Mouse (Mus musculus): Measurements from ENCODE around the gene Csrp1. TPM values are rescaled to one million over a fixed set of nuclear protein-coding genes. Genes with fewer than 3 reads are reported as not detected.
A peak's percentile ranks its signal among the peaks of the same experiment; 100 is the strongest.

Csrp1 gene
- polyA plus RNA-seq, 1 experiment from 2014 or later = 33.8 TPM

- no peak overlapping the region for H3K9ac ChIP-seq
- DNase-seq (no peak), ATAC-seq (ENCODE audit: low read depth) (no peak)
- no peak overlapping the region for H3K4me3 ChIP-seq (replicated peaks)
- H3K9me3 ChIP-seq (replicated peaks) = no peaks in the 10 kb centered on the region
- H3K27ac ChIP-seq = no peak overlapping the region
- H3K27me3 ChIP-seq = peaks cover 49% of the 10 kb centered on the region
- 64% methylated on average over 9 of the region's 9 CpGs for WGBS (ENCODE audit: insufficient replicate concordance)
- 0 out of 2 replicates have a peak, but pooled peaks cover 3% of the 10 kb centered on the region for H3K36me3 ChIP-seq
- H3K4me1 ChIP-seq (replicated peaks) = peaks cover 28% of the 10 kb centered on the region
- H3K4me2 ChIP-seq = no peak overlapping the region
Observed at GRCm38 (mm10) chr1:135763503-135764205, 43.8 kb downstream of the Csrp1 start.

- H3K9ac ChIP-seq = no peak overlapping the region
- WGBS (ENCODE audit: insufficient replicate concordance) = 73% methylated on average over 2 of the region's 2 CpGs
- H3K27ac ChIP-seq = no peak overlapping the region
- no peak overlapping the region for H3K4me2 ChIP-seq
- H3K27me3 ChIP-seq = peaks cover 51% of the 10 kb centered on the region
- peaks cover 4% of the 10 kb centered on the region; the same call in 1 of the 2 replicates for H3K36me3 ChIP-seq
- DNase-seq (no peak), ATAC-seq (ENCODE audit: low read depth) (no peak)
- no peak overlapping the region for H3K4me3 ChIP-seq (replicated peaks)
- peaks cover 28% of the 10 kb centered on the region for H3K4me1 ChIP-seq (replicated peaks)
- H3K9me3 ChIP-seq (replicated peaks) = no peaks in the 10 kb centered on the region
Observed at GRCm38 (mm10) chr1:135764206-135764528, 44.3 kb downstream of the Csrp1 start.

GRCm38 (mm10) chr1:135765645-135766591 lies 46.1 kb downstream of the Csrp1 start, which contains the start of gene Phlda3:
Gene Phlda3, plus strand, starts transcription at chr1:135766119.
- ATAC-seq (ENCODE audit: low read depth) (peak; percentile 80), DNase-seq (peak; percentile 79)
- Histone ChIP-seq H3K36me3 (peaks cover 4% of the 10 kb centered on the region; the same call in 1 of the 2 replicates), H3K9me3 (replicated peaks) (no peaks in the 10 kb centered on the region), H3K27ac (no peak within 1 kb of the TSS), H3K4me3 (replicated peaks) (peak within 1 kb of the TSS; percentile 64), H3K9ac (peak within 1 kb of the TSS; percentile 70), H3K27me3 (peaks cover 51% of the 10 kb centered on the region), H3K4me2 (peak within 1 kb of the TSS; percentile 90), H3K4me1 (replicated peaks) (peaks cover 37% of the 10 kb centered on the region)
- under 1% methylated on average over 88 of the region's 90 CpGs for WGBS (ENCODE audit: insufficient replicate concordance)

- H3K9me3 ChIP-seq (replicated peaks) = no peaks in the 10 kb centered on the region
- H3K27me3 ChIP-seq = peaks cover 51% of the 10 kb centered on the region
- H3K4me2 ChIP-seq = peak overlapping the region; percentile 90
- H3K4me1 ChIP-seq (replicated peaks) = peaks cover 41% of the 10 kb centered on the region
- ATAC-seq (ENCODE audit: low read depth) = no peak
- DNase-seq = no peak
- H3K36me3 ChIP-seq = peaks cover 4% of the 10 kb centered on the region; the same call in 1 of the 2 replicates
- peak overlapping the region; percentile 70 for H3K9ac ChIP-seq
- no peak overlapping the region for H3K27ac ChIP-seq
- H3K4me3 ChIP-seq (replicated peaks) = peak overlapping the region; percentile 64
- WGBS (ENCODE audit: insufficient replicate concordance) = 30% methylated on average over 30 of the region's 30 CpGs
Observed at GRCm38 (mm10) chr1:135766592-135767306, 46.9 kb downstream of the Csrp1 start.

DNA sequence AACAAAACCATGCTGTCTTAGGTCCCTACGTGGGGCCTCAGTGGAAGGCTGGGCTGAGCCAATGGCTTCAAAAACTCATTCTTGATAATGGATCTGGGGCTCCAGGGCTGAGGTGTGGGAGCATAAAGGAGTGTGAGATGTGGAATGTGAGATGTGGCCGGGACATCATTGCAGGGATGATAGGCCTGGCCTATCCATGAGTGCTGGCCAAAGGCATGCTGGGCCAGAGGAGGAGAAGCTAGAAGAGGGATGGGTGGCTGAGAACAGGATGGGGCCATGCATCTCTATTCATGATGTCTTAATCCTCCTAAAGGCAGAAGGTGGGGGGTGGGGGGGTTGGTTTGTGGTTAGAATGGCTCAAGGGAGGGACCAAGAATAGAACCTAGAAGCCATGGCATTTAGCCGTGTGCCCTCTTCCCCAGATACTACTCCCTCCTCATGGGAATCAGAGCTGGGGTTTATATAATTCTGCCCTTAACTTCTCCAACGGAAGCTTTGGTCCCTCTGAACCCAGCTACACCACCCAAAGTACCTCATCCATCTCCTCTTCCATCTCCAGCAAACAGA lies 47.5 kb downstream of the Csrp1 start:
- Histone ChIP-seq H3K9me3 (replicated peaks) (no peaks in the 10 kb centered on the region), H3K36me3 (peaks cover 4% of the 10 kb centered on the region; the same call in 1 of the 2 replicates), H3K27me3 (peaks cover 51% of the 10 kb centered on the region), H3K27ac (no peak overlapping the region), H3K4me2 (peak overlapping the region; percentile 90), H3K4me3 (replicated peaks) (peak overlapping the region; percentile 64), H3K4me1 (replicated peaks) (peaks cover 41% of the 10 kb centered on the region), H3K9ac (no peak overlapping the region)
- ATAC-seq (ENCODE audit: low read depth) = no peak
- no peak for DNase-seq
- WGBS (ENCODE audit: insufficient replicate concordance) = 68% methylated on average over 4 of the region's 4 CpGs

DNA sequence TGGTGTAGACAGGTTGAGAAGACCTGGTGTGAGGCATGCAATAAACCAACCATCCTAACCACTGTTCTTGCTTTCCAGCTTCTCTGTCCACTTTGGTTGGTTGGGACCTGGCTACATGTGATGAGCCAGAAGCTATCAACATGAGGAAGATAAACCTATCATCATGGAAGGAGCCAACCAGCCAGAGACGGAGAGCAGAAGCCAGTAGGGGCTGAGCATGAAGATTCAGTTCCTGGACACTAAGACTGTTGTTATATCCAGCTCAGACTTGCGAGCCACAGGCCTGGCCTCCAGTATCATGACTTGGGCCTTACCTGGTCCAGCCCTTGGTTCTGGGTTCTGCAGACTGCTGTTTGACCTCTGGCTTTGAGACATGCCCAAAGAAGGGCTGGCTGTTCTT lies 48.5 kb downstream of the Csrp1 start:
- Histone ChIP-seq H3K27ac (no peak overlapping the region), H3K4me1 (replicated peaks) (peaks cover 44% of the 10 kb centered on the region), H3K4me3 (replicated peaks) (no peak overlapping the region), H3K9me3 (replicated peaks) (no peaks in the 10 kb centered on the region), H3K27me3 (peaks cover 49% of the 10 kb centered on the region), H3K9ac (no peak overlapping the region), H3K36me3 (peaks cover 4% of the 10 kb centered on the region; the same call in 1 of the 2 replicates), H3K4me2 (no peak overlapping the region)
- DNase-seq = no peak
- WGBS (ENCODE audit: insufficient replicate concordance) = 48% methylated on average over 2 of the region's 2 CpGs
- ATAC-seq (ENCODE audit: low read depth) = no peak

- peaks cover 51% of the 10 kb centered on the region for H3K4me1 ChIP-seq (replicated peaks)
- ATAC-seq (ENCODE audit: low read depth) (no peak), DNase-seq (no peak)
- H3K9me3 ChIP-seq (replicated peaks) = no peaks in the 10 kb centered on the region
- no peak overlapping the region for H3K4me3 ChIP-seq (replicated peaks)
- 39% methylated on average over 7 of the region's 7 CpGs for WGBS (ENCODE audit: insufficient replicate concordance)
- H3K36me3 ChIP-seq = peaks cover 4% of the 10 kb centered on the region; the same call in 1 of the 2 replicates
- no peak overlapping the region for H3K27ac ChIP-seq
- H3K9ac ChIP-seq = no peak overlapping the region
- H3K4me2 ChIP-seq = no peak overlapping the region
- peaks cover 32% of the 10 kb centered on the region for H3K27me3 ChIP-seq
Observed at GRCm38 (mm10) chr1:135770237-135770636, 50.4 kb downstream of the Csrp1 start.

DNA sequence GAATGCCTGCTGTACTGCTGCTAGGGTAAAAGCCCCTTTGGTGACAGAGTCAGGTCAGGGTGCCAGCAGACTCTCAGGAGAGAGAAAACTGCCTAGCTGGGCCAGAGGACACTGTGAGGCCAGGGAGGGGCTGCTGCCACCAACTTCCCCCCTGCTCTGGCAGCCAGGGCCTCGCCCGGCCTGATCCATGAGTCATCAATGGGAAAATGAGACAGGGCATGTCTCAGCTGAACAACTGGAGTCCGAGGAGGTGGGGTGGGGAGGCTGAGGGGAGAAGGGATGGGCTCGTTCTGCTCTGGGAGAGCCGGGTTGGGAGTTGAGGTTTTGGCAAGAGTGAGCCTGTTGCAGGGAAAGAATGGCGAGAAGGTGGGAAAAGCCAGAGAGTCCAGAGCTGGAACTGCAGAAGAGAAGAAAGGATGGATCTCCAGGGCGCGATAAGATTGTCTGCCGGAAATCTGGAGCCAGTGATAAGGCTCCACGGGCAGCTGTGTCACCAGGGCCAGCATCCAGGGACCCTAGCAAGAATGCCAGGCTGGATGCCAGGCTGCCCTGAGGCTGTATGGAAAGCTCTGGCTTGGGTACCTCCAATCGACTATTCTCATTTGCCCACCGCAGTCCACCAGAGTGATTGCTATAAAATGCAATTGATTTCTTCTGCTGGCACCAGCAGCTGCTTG lies 51.2 kb downstream of the Csrp1 start:
- Histone ChIP-seq H3K4me1 (replicated peaks) (peaks cover 46% of the 10 kb centered on the region), H3K27ac (no peak overlapping the region), H3K36me3 (peaks cover 4% of the 10 kb centered on the region; the same call in 1 of the 2 replicates), H3K4me2 (no peak overlapping the region), H3K4me3 (replicated peaks) (no peak overlapping the region), H3K27me3 (peaks cover 24% of the 10 kb centered on the region), H3K9me3 (replicated peaks) (no peaks in the 10 kb centered on the region), H3K9ac (no peak overlapping the region)
- 28% methylated on average over 12 of the region's 12 CpGs for WGBS (ENCODE audit: insufficient replicate concordance)
- ATAC-seq (ENCODE audit: low read depth) = no peak
- no peak for DNase-seq

DNA sequence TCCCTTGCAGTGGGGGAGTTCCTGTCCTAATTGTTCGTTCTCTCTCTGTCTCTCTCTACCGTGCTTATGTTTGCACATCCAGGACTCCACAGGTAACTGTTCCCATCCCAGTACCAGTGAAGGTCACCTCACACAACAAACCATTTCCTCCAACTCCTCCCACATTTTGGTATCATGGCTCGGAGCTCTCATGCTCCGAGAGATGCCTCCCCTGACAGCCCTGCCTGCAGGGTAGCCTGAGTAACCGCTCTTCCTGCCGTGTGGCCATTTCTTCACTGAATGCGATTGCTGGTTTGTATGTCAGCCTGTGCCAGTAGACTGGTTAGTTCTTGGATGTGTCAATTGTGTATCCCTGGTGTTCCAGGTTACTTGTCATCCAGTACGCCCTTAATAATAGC lies 51.7 kb downstream of the Csrp1 start:
- H3K9ac ChIP-seq = no peak overlapping the region
- peaks cover 4% of the 10 kb centered on the region; the same call in 1 of the 2 replicates for H3K36me3 ChIP-seq
- H3K4me1 ChIP-seq (replicated peaks) = peaks cover 43% of the 10 kb centered on the region
- no peak overlapping the region for H3K4me2 ChIP-seq
- peaks cover 18% of the 10 kb centered on the region for H3K27me3 ChIP-seq
- WGBS (ENCODE audit: insufficient replicate concordance) = 56% methylated on average over 8 of the region's 8 CpGs
- no peaks in the 10 kb centered on the region for H3K9me3 ChIP-seq (replicated peaks)
- no peak overlapping the region for H3K27ac ChIP-seq
- DNase-seq (no peak), ATAC-seq (ENCODE audit: low read depth) (no peak)
- H3K4me3 ChIP-seq (replicated peaks) = no peak overlapping the region

GRCm38 (mm10) chr1:135776596-135776995 lies 56.7 kb downstream of the Csrp1 start:
- DNase-seq (no peak), ATAC-seq (ENCODE audit: low read depth) (peak; percentile 39; the same call in 1 of the 2 replicates)
- Histone ChIP-seq H3K9me3 (replicated peaks) (no peaks in the 10 kb centered on the region), H3K9ac (no peak overlapping the region), H3K27ac (no peak overlapping the region), H3K4me3 (replicated peaks) (no peak overlapping the region), H3K36me3 (no peaks in the 10 kb centered on the region), H3K27me3 (peaks cover 9% of the 10 kb centered on the region; the same call in 1 of the 2 replicates), H3K4me1 (replicated peaks) (peaks cover 39% of the 10 kb centered on the region), H3K4me2 (no peak overlapping the region)
